Mouse (Mus musculus): ENCODE data around the gene Tagln3.

DNA sequence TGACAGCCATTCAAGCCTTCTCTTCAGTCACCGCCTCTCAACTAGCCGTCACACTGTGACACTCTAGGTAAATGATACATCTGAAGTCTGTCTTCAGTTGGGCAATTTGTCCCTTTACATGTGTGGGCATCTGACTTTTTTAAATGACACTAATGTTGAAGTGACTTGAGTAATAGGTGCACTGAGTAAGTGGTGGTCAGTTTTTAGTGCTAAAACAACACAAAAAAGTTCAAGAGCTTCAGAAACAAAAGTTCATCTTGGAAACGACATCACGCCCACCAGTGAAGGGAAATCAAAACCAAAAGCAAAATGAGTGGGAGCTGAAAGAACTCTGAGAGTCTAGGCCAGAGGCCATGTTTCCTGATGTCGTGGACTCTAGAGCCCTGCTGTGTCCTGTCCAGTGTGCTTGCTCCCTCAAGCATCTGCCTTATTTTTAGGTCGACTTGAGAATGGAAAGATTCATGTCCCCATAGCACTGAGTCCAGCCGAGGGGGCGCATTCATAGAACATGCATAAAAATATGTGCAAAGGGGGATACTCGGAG is 34.4 kb upstream of the Tagln3 start:
- TF ChIP-seq CTCF (IDR thresholded peaks at IDR 0.05; ENCODE audit: insufficient read depth, low read depth, low read length) (no peak), POLR2A (IDR thresholded peaks at IDR 0.05; ENCODE audit: insufficient read depth, low read depth, low read length) (no peak)
